Mouse (Mus musculus): ENCODE measurements around the gene Cyp4f40.

DNA sequence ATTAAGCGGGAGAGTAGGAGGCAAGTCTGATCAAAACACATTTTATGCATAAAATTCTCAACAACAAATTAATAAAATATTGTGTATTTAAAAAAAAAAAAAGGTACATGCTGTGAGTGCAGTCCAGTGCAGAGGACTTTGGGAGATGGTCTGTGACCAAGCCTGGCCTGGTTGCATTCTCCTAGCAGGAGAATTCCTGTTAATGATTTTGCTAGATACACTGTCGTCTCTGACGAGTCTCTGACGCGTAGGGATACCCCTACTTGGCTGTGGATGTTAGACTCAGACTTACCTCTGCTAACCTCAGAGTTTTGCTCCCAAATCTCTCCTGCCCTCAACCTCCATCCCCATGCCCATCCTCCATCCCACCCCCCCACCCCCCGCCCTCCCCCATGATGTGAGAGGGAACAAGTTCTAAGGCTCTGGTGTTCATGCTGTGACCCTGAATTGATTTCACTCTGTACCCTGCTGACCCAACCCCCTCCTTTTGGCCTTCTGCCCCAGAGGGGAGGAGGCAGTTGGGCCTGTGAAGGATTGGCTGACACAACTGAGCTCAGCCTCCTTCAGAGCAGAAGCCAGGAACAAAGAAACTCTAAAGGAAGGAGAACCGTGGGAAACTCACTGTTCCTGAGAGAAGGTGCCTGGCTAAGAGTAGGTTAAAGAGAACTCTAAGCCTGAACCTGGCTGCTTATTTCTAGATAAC lies 26.5 kb downstream of the Cyp4f40 start, which contains the start of gene Cyp4f15:
- TF ChIP-seq GATA2 (IDR thresholded peaks at IDR 0.05; ENCODE audit: borderline replicate concordance, low read depth, low read length) (no peak), CTCF (IDR thresholded peaks at IDR 0.05; ENCODE audit: low read depth, low read length) (no peak), GATA1 (IDR thresholded peaks at IDR 0.05; ENCODE audit: borderline replicate concordance, low read length) (no peak), TAL1 (conservative IDR thresholded peaks at IDR 0.05; ENCODE audit: low read depth, low read length) (no peak)

Data from G1E (cell line).